Mouse (Mus musculus): ENCODE results near the gene Adcy1.

DNA sequence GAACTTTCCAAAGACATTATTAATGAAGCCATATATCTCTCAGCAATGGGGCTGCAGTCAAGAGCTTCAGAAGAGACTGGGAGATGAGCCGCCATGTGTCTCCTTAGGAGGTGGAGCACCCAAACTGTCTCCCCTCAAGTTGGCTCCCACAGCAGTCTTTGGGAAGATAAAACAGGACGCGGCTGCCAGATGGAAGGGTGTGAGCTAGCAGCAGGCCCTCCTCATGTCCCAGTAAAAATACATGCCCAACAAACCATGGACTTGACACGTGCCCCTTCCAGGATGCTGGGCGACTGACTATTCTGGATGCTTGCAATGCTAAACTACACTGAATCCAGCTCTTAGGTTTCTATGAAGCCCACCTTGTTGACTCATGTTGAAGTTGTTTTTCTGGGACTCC lies 45.2 kb upstream of the Adcy1 start:
- TF ChIP-seq GATA1 (IDR thresholded peaks at IDR 0.05; ENCODE audit: borderline replicate concordance, low read length) = no peak
- no peak for TF ChIP-seq FLI1 (IDR thresholded peaks at IDR 0.05; ENCODE audit: low read length)

All from megakaryocyte, embryonic 14.5 days (primary cell).